Mouse (Mus musculus) erythroblast, embryonic 14.5 days (primary cell): ENCODE measurements around the gene Zfp51. TPM values are rescaled to one million over a fixed set of nuclear protein-coding genes. Genes with fewer than 3 reads are reported as not detected.
"Not testable (repeated sequence)": the region's sequence is repeated elsewhere in the genome, so short reads cannot be mapped to it uniquely, and the experiment has no call there.

Experiments
- H3K27me3 ChIP-seq: 2 replicates; pipeline ENCODE4 v1.6.1; 2012; ENCODE audit warnings: inconsistent platforms; ENCODE audit not compliant: control insufficient read depth
- H3K36me3 ChIP-seq: 2 replicates; pipeline ENCODE4 v1.6.1; 2012; ENCODE audit warnings: mild to moderate bottlenecking, inconsistent platforms; ENCODE audit not compliant: control insufficient read depth
- H3K4me1 ChIP-seq: 2 replicates; pipeline ENCODE4 v1.6.1; 2012; ENCODE audit warnings: inconsistent platforms; ENCODE audit not compliant: control insufficient read depth
- H3K4me3 ChIP-seq: replicated peaks from 2 replicates; pipeline ENCODE3; 2012; ENCODE audit warnings: moderate library complexity, mild to moderate bottlenecking, inconsistent platforms
- H3K9me3 ChIP-seq: 2 replicates; pipeline ENCODE4 v1.6.1; 2012; ENCODE audit warnings: low read length, inconsistent platforms, mixed read lengths; ENCODE audit not compliant: control insufficient read depth
- GATA1 ChIP-seq: IDR thresholded peaks from 2 replicates; pipeline ENCODE4 v1.6.1; 2012; ENCODE audit warnings: low read length, inconsistent platforms, mixed read lengths
- TAL1 ChIP-seq: IDR thresholded peaks from 3 replicates; pipeline ENCODE4 v1.6.1; 2012; ENCODE audit warnings: low read length, inconsistent platforms, mixed read lengths
- polyA plus RNA-seq: library from polyadenylated mRNA; stranded (reverse); fragments of >175 nt; gene quantifications from 2 replicates; pipeline ENCODE4 v1.2.3, GENCODE M21; 2012

The Zfp51 gene
- polyA plus RNA-seq, 1 experiment = 0.04 TPM

GRCm38 (mm10) chr17:21478103-21478777 lies 28.1 kb downstream of the Zfp51 start:
- peaks cover 11% of the 10 kb centered on the region for H3K4me1 ChIP-seq
- H3K27me3 ChIP-seq, H3K4me3 ChIP-seq, H3K9me3 ChIP-seq, H3K36me3 ChIP-seq: not testable (repeated sequence)

DNA sequence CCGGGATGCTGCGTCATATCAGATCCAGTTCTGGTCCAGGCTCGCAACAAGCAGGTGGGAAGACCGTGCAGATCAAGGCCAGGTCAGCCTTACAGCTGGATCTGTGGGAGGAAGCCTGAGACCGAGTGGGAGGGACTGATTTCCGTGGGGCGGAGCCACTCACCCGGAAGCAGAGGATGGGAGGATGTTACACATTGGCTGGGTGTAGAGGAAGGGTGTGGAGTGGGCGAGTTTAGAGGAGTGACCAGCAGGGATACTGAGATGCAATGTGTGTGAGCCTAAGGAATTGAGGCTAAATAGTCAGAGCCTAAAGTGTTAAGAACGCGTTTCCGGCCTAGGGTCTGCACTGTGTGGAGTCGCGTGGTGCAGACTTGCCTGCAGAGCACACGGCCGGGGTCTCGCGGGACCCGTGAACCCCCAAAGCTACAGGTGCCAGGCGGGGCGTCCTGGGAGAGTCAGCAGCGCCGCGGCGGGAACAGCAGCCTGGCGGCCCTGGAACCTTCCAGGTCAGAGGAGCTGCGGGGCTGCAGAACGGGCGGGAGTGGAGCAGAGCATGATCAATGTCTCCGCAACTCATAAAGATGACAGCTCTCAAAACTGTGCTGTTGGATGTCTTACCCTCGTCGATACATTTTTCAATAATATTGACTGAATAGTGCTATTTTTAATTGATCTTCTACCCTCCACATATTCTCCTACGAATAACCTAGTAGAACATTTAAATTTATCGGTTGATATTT lies 38.8 kb downstream of the Zfp51 start, which contains the start of gene Zfp53:
TSS of gene Zfp53 (plus strand) at position 239 of the 740 bp plus-strand sequence.
- no peaks in the 10 kb centered on the region for H3K27me3 ChIP-seq
- H3K36me3 ChIP-seq = peaks cover 3% of the 10 kb centered on the region
- TF ChIP-seq TAL1 = no peak
- TF ChIP-seq GATA1 = no peak
- H3K4me3 ChIP-seq = peak within 1 kb of the TSS; percentile 76
- no peaks in the 10 kb centered on the region for H3K9me3 ChIP-seq
- H3K4me1 ChIP-seq = peaks cover 22% of the 10 kb centered on the region

GRCm38 (mm10) chr17:21489500-21490001 lies 39.4 kb downstream of the Zfp51 start:
- Histone ChIP-seq H3K4me1 (peaks cover 22% of the 10 kb centered on the region), H3K9me3 (no peaks in the 10 kb centered on the region), H3K36me3 (peaks cover 3% of the 10 kb centered on the region), H3K4me3 (peak overlapping the region; percentile 76), H3K27me3 (no peaks in the 10 kb centered on the region)
- no peak for TF ChIP-seq TAL1
- TF ChIP-seq GATA1 = no peak

DNA sequence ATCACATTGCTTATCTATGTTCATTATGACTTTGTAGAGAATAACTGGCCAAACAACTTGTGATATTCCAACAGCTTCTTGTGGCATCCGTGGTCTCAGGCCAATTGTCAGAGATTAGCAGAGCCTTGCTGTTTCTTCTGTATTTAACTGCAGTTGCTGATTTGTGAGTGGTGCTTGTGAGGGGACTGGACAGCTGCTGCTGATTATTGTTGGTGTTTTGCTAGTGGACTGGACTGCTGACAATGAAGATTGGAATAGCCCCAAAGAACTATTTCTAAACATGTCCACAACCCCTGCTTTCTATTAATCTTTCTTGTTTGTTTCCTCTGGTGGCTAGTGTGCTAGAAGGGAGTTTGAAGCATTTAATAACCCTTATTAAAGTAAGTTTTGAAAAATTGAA lies 51.2 kb downstream of the Zfp51 start:
- Histone ChIP-seq H3K4me1 (no peaks in the 10 kb centered on the region), H3K9me3 (no peaks in the 10 kb centered on the region), H3K4me3 (no peak overlapping the region), H3K27me3 (no peaks in the 10 kb centered on the region), H3K36me3 (peaks cover 10% of the 10 kb centered on the region)
- TF ChIP-seq TAL1 (no peak), GATA1 (no peak)

DNA sequence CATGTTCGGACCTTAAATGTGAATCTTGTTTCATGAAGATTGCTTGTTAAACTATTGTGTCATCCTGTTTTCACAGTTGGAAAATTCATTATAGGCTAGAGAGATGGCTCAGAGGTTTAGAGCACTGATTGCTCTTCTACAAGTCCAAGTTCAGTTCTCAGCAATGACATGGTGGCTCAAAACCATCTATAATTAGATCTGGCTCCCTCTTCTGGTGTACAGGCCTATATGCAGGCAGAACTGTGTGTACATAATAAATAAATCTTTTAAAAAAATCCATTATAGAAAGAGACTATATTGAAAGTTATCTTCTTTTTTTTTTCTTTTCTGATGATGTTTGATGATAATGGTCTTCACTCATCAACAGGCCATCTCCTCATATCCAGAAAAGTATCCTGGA lies 54.4 kb downstream of the Zfp51 start:
- H3K9me3 ChIP-seq = no peaks in the 10 kb centered on the region
- H3K27me3 ChIP-seq = no peaks in the 10 kb centered on the region
- TF ChIP-seq GATA1 (no peak), TAL1 (no peak)
- H3K4me3 ChIP-seq = no peak overlapping the region
- no peaks in the 10 kb centered on the region for H3K4me1 ChIP-seq
- H3K36me3 ChIP-seq = peaks cover 19% of the 10 kb centered on the region

GRCm38 (mm10) chr17:21506258-21506657 lies 56.1 kb downstream of the Zfp51 start:
- no peaks in the 10 kb centered on the region for H3K27me3 ChIP-seq
- H3K36me3 ChIP-seq = peaks cover 18% of the 10 kb centered on the region
- H3K4me1 ChIP-seq = no peaks in the 10 kb centered on the region
- H3K4me3 ChIP-seq = no peak overlapping the region
- no peaks in the 10 kb centered on the region for H3K9me3 ChIP-seq
- no peak for TF ChIP-seq TAL1
- TF ChIP-seq GATA1 = no peak

- Histone ChIP-seq H3K9me3 (no peaks in the 10 kb centered on the region), H3K27me3 (no peaks in the 10 kb centered on the region), H3K4me3 (no peak overlapping the region), H3K36me3 (peaks cover 18% of the 10 kb centered on the region), H3K4me1 (no peaks in the 10 kb centered on the region)
- TF ChIP-seq TAL1 (no peak), GATA1 (no peak)
Measured at GRCm38 (mm10) chr17:21509756-21510155, 59.6 kb downstream of the Zfp51 start.

Other genes starting within 250 kb of the Zfp51 start
- gene Vmn1r234, start 224.3 kb upstream of the Zfp51 start, polyA plus RNA-seq = 0.01 TPM in 2 replicates
- gene Vmn1r235, start 194.0 kb upstream of the Zfp51 start, polyA plus RNA-seq = 0.04 TPM in 1 of 2 replicates, not detected in the other
- gene Vmn1r236, start 167.4 kb upstream of the Zfp51 start, polyA plus RNA-seq = not detected in 2 replicates
- not detected in 2 replicates for gene Vmn1r237, start 138.5 kb upstream of the Zfp51 start, polyA plus RNA-seq
- not detected in 2 replicates for gene Zfp677, start 66.6 kb upstream of the Zfp51 start, polyA plus RNA-seq
- gene Zfp54, start 27.1 kb upstream of the Zfp51 start, polyA plus RNA-seq = not detected in 2 replicates
- 0.05 and 0.13 TPM in 2 replicates for gene Zfp53, start 38.6 kb downstream of the Zfp51 start, polyA plus RNA-seq
- gene Zfp52, start 85.2 kb downstream of the Zfp51 start, polyA plus RNA-seq = 0.01 TPM in 1 of 2 replicates, not detected in the other
- gene Zfp948, start 116.6 kb downstream of the Zfp51 start, polyA plus RNA-seq = 0.09 and 0.14 TPM in 2 replicates
- gene Zfp983, start 200.2 kb downstream of the Zfp51 start, polyA plus RNA-seq = 0.05 and 0.10 TPM in 2 replicates
- not detected in 2 replicates for gene Gm10226, start 241.5 kb downstream of the Zfp51 start, polyA plus RNA-seq